Mouse (Mus musculus) neural tube, embryonic 14.5 days (tissue): ENCODE results near the gene Tarsl2. TPM values are rescaled to one million over a fixed set of nuclear protein-coding genes. Genes with fewer than 3 reads are reported as not detected.

Source experiments
- ATAC-seq: fragments of 200-750 bp; cut with Nextera tagmentation; 2 replicates; pipeline ENCODE4 v1.8.0; 2017; ENCODE audit warnings: low read depth, mild to moderate bottlenecking, moderate TSS enrichment, moderate library complexity
- H3K27ac ChIP-seq: fragments of 300-500 bp; sonication (generic); 2 replicates; pipeline ENCODE4 v1.5.1; 2014; ENCODE audit warnings: low read depth, mild to moderate bottlenecking, control low read depth, low read length, moderate library complexity, mixed read lengths
- H3K27me3 ChIP-seq: fragments of 300-500 bp; sonication (generic); 2 replicates; pipeline ENCODE4 v1.6.1; 2014; ENCODE audit warnings: low read length; ENCODE audit not compliant: control insufficient read depth, insufficient read depth
- H3K36me3 ChIP-seq: fragments of 300-500 bp; sonication (generic); 2 replicates; pipeline ENCODE4 v1.6.1; 2014; ENCODE audit warnings: low read length, mixed read lengths; ENCODE audit not compliant: control insufficient read depth, insufficient read depth
- H3K4me1 ChIP-seq: fragments of 300-500 bp; sonication (generic); 2 replicates; pipeline ENCODE4 v1.6.1; 2014; ENCODE audit warnings: low read length; ENCODE audit not compliant: control insufficient read depth, insufficient read depth
- H3K4me2 ChIP-seq: fragments of 300-500 bp; sonication (generic); 2 replicates; pipeline ENCODE4 v1.6.1; 2014; ENCODE audit warnings: mild to moderate bottlenecking, low read depth, low read length, control low read depth
- H3K4me3 ChIP-seq: fragments of 300-500 bp; sonication (generic); 2 replicates; pipeline ENCODE4 v1.5.1; 2014; ENCODE audit warnings: low read depth, low read length, control low read depth, mixed read lengths
- H3K9ac ChIP-seq: fragments of 300-500 bp; sonication (generic); replicated peaks from 2 replicates; pipeline ENCODE4 v1.6.1; 2014; ENCODE audit warnings: low read depth, mild to moderate bottlenecking, control low read depth, low read length, mixed read lengths
- H3K9me3 ChIP-seq: fragments of 300-500 bp; sonication (generic); 2 replicates; pipeline ENCODE4 v1.6.1; 2016; ENCODE audit warnings: low read length; ENCODE audit not compliant: control insufficient read depth
- WGBS: fragments of 180-500 bp; shearing (Covaris S2); extraction: QIAGEN DNeasy Blood & Tissue Kit; methylation state at CpG from one replicate; pipeline ENCODE4 v1.1.7; 2014; 5-methylcytosine and 5-hydroxymethylcytosine counted together
- polyA plus RNA-seq: library from polyadenylated mRNA; unstranded; fragments of >200 nt; fragmentation: Nextera tagmentation; extraction: Ambion mirVana; gene quantifications from 2 replicates; pipeline ENCODE4 v1.2.1, GENCODE M21; 2014

Gene Tarsl2
- polyA plus RNA-seq, 1 experiment from 2014 or later = 25.0 TPM

GRCm38 (mm10) chr7:65678050-65678449 is 33.4 kb downstream of the Tarsl2 start:
- no peak for ATAC-seq
- Histone ChIP-seq H3K27me3 (no peaks in the 10 kb centered on the region), H3K4me3 (no peak overlapping the region), H3K36me3 (0 out of 2 replicates have a peak, but pooled peaks cover 4% of the 10 kb centered on the region), H3K4me1 (no peaks in the 10 kb centered on the region), H3K9me3 (no peaks in the 10 kb centered on the region), H3K4me2 (no peak overlapping the region), H3K9ac (no peak overlapping the region), H3K27ac (no peak overlapping the region)
- 83% methylated on average over 10 of the region's 10 CpGs for WGBS

DNA sequence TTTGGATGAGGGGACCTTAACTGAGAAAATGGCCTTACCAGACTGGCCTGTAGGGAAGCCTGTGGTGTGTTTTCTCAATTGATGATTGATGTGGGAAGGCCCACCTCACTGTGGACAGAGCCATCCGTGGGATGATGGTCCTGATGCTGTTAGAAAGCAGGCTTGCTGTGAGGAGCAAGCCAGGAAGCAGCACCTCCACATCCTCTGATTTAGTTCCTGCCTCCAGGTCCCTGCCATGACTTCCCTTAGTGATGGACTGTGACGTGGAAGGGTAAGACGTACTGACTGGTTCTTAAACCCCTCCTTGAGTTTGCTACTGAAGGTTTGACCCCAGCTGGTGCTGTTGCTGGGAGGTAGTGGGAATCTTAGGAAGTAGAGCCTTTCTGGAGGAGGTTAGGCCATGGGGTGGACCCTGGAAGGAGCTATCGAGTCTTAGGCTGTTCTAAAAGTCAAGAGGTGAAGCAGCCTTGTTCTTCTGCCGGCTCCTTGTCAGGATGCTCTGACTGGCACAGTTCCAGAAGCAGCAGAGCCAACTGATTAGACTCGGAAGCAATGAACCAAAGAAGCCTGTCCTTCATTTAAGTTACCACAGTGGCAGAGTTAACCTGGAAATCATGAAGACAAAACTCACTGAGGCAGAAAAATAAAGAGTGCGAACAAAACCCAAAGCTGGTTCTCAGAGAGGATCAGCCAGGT is 34.4 kb downstream of the Tarsl2 start:
- Histone ChIP-seq H3K4me3 (no peak overlapping the region), H3K27me3 (no peaks in the 10 kb centered on the region), H3K27ac (no peak overlapping the region), H3K36me3 (0 out of 2 replicates have a peak, but pooled peaks cover 4% of the 10 kb centered on the region), H3K4me1 (no peaks in the 10 kb centered on the region), H3K9ac (no peak overlapping the region), H3K4me2 (no peak overlapping the region), H3K9me3 (no peaks in the 10 kb centered on the region)
- WGBS = 77% methylated on average over 7 of the region's 7 CpGs
- ATAC-seq = no peak

DNA sequence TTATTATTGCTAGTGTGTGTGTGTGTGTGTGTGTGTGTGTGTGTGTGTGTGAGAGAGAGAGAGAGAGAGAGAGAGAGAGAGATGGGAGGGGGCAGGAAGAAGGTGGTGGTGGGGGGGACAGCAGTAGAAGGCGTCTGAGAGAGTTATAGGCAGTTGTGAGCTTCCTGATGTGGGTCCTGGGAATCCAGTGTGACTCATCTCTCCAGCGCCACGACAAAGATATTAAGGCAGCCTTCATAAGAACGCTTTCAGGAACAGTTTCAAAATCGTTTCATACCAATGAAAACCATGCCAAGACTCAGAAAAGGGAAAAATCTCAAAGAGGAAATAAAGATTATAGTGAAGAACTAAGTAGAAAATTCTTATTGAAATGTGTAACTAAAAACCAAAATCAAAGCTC is 36.5 kb downstream of the Tarsl2 start:
- 78% methylated on average over 5 of the region's 5 CpGs for WGBS
- Histone ChIP-seq H3K27me3 (no peaks in the 10 kb centered on the region), H3K4me3 (no peak overlapping the region), H3K36me3 (no peaks in the 10 kb centered on the region), H3K4me2 (no peak overlapping the region), H3K27ac (no peak overlapping the region), H3K9me3 (no peaks in the 10 kb centered on the region), H3K9ac (no peak overlapping the region), H3K4me1 (no peaks in the 10 kb centered on the region)
- no peak for ATAC-seq

DNA sequence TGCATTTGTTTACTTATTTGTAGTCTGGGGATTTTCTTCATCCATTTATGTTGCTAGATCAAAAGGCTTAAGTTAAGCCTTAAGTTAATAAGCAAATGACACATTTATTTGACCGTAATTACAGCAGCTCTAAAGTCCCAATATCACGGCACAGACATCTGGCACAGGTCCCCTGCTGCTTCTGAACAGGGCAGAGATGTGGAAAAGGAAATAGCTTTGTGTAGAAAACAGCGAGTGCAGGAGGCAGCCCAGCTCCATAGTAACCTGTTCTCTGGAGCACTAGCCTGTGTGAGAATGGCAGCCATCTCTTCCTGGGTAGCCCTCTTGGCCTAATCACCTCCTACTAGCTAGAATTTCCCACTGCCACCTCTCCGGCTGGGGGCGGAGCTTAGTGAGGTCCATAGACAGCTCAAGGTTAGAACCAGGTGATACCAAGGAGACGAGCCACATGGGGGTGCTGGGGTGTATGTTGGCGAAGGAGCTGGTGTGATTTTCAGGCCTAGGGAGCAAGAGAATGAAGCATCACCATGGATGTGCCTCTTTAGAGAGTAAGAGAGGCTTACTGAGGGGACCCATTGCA is 39.6 kb downstream of the Tarsl2 start:
- 52% methylated on average over 7 of the region's 7 CpGs for WGBS
- Histone ChIP-seq H3K9ac (no peak overlapping the region), H3K4me3 (no peak overlapping the region), H3K9me3 (no peaks in the 10 kb centered on the region), H3K4me2 (no peak overlapping the region), H3K36me3 (no peaks in the 10 kb centered on the region), H3K4me1 (no peaks in the 10 kb centered on the region), H3K27ac (no peak overlapping the region), H3K27me3 (no peaks in the 10 kb centered on the region)
- no peak; the same call in 1 of the 2 replicates for ATAC-seq

DNA sequence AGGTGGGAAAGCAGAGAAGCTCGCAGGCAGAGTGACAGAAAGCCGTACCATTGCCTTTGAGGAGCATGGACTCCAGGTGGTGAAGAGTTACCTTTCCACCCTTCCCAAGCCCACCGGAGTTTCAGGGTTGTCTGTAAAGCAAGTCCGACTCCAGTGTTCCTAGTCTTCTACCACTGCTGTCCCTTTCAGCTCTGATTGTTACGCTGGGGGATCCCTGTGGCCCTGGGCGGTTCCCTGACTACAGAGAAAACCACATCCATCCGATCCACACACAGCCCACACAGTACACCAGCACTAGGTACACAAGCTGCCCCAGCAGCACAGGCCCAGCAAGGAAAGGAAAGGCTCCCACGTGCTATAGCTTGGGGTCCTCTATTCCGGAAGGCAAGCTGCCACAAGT is 42.0 kb downstream of the Tarsl2 start:
- no peak for ATAC-seq
- Histone ChIP-seq H3K9ac (no peak overlapping the region), H3K27ac (no peak overlapping the region), H3K4me2 (no peak overlapping the region), H3K9me3 (no peaks in the 10 kb centered on the region), H3K4me3 (no peak overlapping the region), H3K4me1 (no peaks in the 10 kb centered on the region), H3K27me3 (no peaks in the 10 kb centered on the region), H3K36me3 (no peaks in the 10 kb centered on the region; the same call in 1 of the 2 replicates)
- 89% methylated on average over 9 of the region's 9 CpGs for WGBS

DNA sequence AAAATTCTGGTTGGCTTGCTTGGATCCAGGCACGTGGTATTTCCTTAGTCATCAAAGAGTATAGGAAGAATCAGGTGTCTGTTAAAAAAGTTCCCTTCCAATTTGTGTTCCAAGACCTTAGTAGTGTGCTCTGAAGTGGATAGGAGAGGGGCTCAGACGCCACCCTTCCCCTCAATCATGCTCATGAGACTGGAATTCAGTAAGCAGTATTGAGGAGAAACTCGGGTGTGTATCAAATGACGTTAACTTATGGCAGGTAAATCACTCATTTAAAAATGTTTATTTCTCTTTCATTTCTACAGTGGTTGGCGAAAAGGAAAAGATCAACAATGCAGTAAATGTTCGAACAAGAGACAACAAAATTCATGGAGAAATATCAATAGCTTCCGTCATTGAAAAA is 46.2 kb downstream of the Tarsl2 start, which contains the start of gene Tm2d3:
TSS of gene Tm2d3 (plus strand) at position 301 of the 400 bp plus-strand sequence.
- H3K9me3 ChIP-seq = no peaks in the 10 kb centered on the region
- peaks cover 9% of the 10 kb centered on the region for H3K4me1 ChIP-seq
- WGBS = 89% methylated on average over 7 of the region's 7 CpGs
- H3K4me2 ChIP-seq = no peak within 1 kb of the TSS
- H3K36me3 ChIP-seq = peaks cover 4% of the 10 kb centered on the region; the same call in 1 of the 2 replicates
- no peak within 1 kb of the TSS for H3K9ac ChIP-seq
- no peak within 1 kb of the TSS for H3K4me3 ChIP-seq
- H3K27ac ChIP-seq = no peak within 1 kb of the TSS
- no peaks in the 10 kb centered on the region for H3K27me3 ChIP-seq
- ATAC-seq = no peak

DNA sequence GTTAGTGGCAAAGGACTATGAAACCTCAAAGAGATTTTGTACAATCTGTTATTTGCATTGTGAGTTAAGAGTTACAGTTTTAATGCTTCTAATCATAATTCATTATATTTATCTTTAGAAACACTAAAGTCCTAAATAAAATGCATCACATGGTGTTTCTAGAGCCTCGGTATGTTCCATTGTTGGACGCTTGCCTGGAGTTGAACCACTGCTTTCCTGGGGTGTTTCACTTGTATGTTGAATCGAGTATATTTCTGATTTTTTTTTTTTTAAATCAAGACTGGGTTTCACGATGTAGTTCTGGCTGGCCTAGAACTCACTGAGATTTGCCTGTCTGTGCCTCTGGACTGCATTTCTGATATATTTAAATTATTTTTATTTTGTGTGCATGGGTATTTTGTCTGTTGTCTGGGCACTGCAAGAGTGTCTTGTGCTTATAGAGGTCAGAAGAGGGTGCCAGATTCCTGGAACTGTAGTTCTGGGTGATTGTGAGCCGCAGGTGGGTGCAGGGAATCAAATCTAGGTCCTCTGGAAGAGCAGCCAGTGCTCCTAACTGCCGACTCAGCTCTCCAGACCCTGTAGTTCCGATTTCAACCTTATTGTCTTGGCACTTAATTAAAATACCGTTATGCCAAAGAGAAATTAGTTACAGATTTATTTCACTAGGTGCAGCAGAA is 47.4 kb downstream of the Tarsl2 start:
- no peaks in the 10 kb centered on the region for H3K27me3 ChIP-seq
- H3K4me3 ChIP-seq = no peak overlapping the region
- H3K27ac ChIP-seq = no peak overlapping the region
- 78% methylated on average over 8 of the region's 8 CpGs for WGBS
- peaks cover 9% of the 10 kb centered on the region for H3K4me1 ChIP-seq
- H3K36me3 ChIP-seq = peaks cover 11% of the 10 kb centered on the region
- no peak overlapping the region for H3K9ac ChIP-seq
- no peak for ATAC-seq
- H3K9me3 ChIP-seq = no peaks in the 10 kb centered on the region
- no peak overlapping the region for H3K4me2 ChIP-seq

- peak overlapping the region; percentile 79 for H3K4me2 ChIP-seq
- H3K4me3 ChIP-seq = peak overlapping the region; percentile 83
- H3K4me1 ChIP-seq = peaks cover 9% of the 10 kb centered on the region
- ATAC-seq = peak; percentile 60
- peak overlapping the region; percentile 62 for H3K27ac ChIP-seq
- WGBS = 3% methylated on average over 10 of the region's 10 CpGs
- H3K36me3 ChIP-seq = peaks cover 20% of the 10 kb centered on the region
- no peaks in the 10 kb centered on the region for H3K9me3 ChIP-seq
- no peaks in the 10 kb centered on the region for H3K27me3 ChIP-seq
- peak overlapping the region; percentile 84 for H3K9ac ChIP-seq
Measured at GRCm38 (mm10) chr7:65692883-65693282, 48.2 kb downstream of the Tarsl2 start.

DNA sequence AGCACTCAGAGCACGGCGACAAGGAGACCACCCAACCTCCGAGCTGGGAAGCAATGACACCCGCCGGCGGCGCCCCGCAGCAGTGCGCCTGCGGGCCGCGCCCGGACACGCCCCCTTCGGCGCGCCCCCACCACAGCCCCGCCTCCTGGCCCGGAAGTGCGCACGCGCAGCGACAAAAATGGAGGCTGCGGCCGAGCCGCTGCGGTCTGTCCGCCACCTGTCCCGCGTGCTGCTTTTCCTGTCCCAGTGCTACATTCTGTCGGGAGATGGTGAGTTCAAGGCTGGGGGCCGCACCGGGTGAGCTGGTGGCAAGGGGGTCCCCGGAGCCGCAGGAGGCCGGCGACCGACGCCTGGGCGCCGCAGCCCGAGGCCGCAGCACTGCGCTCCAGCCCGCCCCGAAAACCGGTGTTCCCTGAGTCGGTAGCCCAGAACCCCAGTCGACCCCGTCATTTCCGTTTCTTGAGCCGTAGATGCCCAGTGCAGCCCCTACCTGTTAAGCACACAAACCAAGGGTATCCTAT is 48.7 kb downstream of the Tarsl2 start:
- peak; percentile 96 for ATAC-seq
- Histone ChIP-seq H3K36me3 (peaks cover 24% of the 10 kb centered on the region), H3K27ac (peak overlapping the region; percentile 80), H3K4me2 (peak overlapping the region; percentile 79), H3K4me3 (peak overlapping the region; percentile 83), H3K9ac (peak overlapping the region; percentile 84), H3K9me3 (no peaks in the 10 kb centered on the region), H3K4me1 (peaks cover 9% of the 10 kb centered on the region), H3K27me3 (no peaks in the 10 kb centered on the region)
- 1% methylated on average over 32 of the region's 52 CpGs for WGBS
